Mouse (Mus musculus) G1E-ER4 (cell line): ENCODE results near the gene Ints6. TPM values are rescaled to one million over a fixed set of nuclear protein-coding genes. Genes with fewer than 3 reads are reported as not detected.

Experiments
- GATA1 ChIP-seq: IDR thresholded peaks from one replicate; pipeline ENCODE4 v1.8.0; 2012; ENCODE audit warnings: low read length, inconsistent platforms
- polyA plus RNA-seq: library from polyadenylated mRNA; stranded (reverse); fragments of >175 nt; gene quantifications from 2 replicates; pipeline ENCODE4 v1.2.3, GENCODE M21; 2012

The Ints6 gene
- polyA plus RNA-seq, 1 experiment, result 20.1 TPM

- no peak for TF ChIP-seq GATA1
Observed at GRCm38 (mm10) chr14:62764371-62764770, 3.4 kb upstream of the Ints6 start.

GRCm38 (mm10) chr14:62761943-62762342 is 974 bp upstream of the Ints6 start:
- TF ChIP-seq GATA1, result no peak

- no peak for TF ChIP-seq GATA1
Observed at GRCm38 (mm10) chr14:62760321-62761035, 491 bp downstream of the Ints6 start.

DNA sequence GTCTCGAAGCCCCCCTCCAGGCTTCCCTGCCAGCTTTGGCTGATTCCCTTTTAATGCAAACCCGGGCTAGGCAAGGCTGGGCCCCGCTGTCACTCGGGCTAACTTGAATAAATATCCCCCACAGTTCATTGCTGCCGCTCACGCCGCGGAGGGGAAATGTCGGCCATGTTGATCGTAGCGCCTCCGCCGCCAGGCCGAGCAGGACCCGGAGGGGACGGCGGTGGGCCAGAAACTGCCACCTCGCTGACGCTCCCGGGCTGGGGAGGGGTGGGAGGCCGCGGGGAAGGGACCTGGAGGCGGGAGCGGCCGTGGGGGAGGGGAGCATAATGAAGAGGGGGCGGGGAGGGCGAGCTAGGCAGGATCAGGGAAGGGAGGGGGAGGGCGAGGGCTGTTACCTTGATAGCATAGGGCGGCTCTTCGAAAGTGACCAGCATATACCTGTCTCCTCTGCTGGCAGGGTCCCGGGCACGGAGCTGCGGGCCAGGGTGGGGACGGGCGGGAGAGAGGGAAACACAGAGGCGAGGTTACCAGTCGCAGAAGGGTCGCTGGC is 1.1 kb downstream of the Ints6 start:
- TF ChIP-seq GATA1, result no peak

DNA sequence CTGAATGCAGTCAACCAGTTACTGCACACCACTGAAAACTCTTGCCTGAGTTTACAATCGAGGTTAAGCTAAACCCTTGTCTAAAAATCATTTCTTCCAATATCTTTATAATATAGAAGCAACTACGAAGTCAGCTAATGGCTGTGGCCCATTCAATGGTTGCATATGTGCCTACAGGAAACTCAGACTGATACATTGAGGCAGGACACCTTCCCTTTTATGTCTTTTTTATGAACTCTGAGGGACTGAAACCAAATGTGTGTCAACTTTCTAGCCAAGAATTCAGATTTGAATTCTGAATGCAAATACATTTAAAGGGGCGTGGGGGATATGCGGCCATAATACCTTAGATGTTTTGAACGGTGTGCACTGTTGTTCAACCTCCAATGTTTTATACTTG is 2.3 kb downstream of the Ints6 start:
- no peak for TF ChIP-seq GATA1

GRCm38 (mm10) chr14:62755095-62755640 is 5.8 kb downstream of the Ints6 start:
- TF ChIP-seq GATA1, result no peak

DNA sequence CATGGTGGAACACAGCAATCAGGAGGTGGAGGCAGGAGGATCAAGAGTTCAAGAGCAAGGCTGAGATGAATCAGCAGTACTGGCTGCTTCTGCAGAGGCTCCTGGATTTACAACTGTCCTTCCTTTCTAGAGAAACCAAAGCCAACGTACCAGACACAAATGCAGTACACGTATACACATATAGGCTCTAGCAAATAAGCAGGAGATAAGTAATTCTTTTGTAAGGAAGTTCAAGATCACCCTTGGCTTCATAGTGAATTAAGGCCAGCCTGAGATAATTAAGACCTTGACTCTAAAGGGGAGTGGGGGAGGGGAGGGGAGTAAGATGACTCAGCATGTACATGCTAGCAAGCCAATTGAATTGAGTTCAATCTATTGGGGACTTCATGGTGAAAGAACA is 9.5 kb downstream of the Ints6 start:
- no peak for TF ChIP-seq GATA1

GRCm38 (mm10) chr14:62735646-62736045 is 25.3 kb downstream of the Ints6 start:
- no peak for TF ChIP-seq GATA1

DNA sequence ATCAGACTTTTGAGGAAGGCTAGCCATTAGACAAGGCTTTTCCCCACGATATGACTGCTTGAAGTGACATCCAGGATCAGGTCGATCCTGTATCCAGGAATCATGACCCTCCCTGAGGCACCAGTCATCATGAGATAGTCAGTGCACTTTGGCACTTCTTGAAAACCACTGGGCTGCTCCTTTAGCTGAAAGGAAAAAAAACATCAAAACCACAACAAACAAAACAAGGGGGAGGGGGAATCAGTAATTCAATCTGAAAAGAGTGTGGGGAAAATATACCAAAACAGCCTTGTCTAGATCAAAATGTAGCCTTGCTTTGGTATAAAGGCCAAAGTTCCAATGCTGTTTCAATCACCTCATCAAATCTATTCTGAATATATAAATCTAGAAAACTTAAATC is 27.3 kb downstream of the Ints6 start:
- no peak for TF ChIP-seq GATA1

- no peak for TF ChIP-seq GATA1
Observed at GRCm38 (mm10) chr14:62731902-62732301, 29.1 kb downstream of the Ints6 start.

DNA sequence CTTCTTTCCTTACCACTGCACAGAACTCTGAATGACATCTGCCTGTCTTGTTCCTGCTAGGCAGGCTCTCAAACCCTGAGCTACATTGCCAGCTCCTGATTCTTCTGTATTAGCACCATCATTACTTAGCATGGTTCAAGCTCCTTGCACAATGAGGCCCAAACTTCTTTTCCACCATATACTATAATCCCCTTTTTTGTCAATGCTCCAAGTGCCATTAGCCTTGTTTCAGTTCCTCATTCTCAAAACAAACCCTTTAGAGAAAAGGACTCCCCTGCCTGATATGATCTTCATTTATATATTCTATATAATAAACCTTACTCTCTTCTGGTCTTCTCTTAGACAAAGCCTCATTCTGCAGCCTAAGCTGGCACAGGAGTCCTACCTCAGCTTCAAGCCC is 36.4 kb downstream of the Ints6 start:
- TF ChIP-seq GATA1, result no peak

DNA sequence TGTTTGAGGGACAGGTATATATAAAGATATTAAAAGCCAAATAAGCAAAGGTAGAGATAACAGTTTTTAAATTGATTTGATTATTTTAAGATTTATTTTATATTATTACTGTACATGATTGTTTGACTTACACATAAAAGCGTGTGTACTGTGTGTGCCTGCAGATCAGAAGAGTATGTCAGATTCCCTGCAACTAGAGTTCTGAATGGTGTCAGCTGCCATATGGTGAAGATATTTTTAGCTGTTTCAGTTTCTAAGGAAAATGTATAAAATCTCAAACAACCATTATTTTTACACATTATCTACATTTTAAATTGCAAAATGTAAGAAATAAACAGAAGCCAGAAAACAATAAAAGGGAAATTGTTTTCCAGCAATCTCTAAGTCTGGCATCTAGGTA is 39.3 kb downstream of the Ints6 start:
- TF ChIP-seq GATA1, result no peak

DNA sequence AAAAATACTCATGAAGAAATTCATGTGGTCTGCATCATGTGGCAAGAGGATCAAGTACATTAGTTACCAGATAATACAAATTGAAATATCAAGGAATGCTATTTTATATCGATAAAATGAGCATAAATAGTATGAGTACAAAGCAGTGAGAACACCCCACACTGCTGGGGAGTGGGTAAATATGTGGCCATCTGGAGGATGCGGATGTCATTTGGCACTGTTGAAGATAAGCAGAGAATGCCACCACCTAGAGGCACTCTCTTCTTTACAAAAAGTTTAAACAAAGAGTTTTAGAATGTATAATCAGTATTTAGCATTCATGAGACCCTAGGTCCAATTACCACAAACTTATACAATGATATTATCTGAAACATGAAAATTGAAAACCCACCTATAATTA is 42.8 kb downstream of the Ints6 start:
- no peak for TF ChIP-seq GATA1

DNA sequence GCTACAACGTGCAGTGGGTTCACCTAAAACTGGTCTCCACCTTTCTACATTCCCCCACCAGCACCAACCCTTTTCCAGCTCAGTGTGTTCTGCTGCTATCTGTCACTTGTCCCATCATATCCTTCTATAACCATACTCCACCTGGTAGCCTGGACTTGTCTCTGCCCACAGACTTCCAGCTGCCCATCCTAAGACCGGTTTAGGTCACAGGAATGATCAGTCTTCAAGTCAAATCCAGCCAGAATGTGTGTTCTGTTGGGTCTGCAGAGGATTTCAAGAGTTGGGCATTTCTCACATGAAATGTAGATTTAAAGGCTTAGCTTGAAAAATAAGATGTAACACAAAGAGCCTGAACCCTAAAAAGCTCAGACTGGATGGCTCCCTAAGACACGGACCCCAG is 87.3 kb downstream of the Ints6 start:
- no peak for TF ChIP-seq GATA1

DNA sequence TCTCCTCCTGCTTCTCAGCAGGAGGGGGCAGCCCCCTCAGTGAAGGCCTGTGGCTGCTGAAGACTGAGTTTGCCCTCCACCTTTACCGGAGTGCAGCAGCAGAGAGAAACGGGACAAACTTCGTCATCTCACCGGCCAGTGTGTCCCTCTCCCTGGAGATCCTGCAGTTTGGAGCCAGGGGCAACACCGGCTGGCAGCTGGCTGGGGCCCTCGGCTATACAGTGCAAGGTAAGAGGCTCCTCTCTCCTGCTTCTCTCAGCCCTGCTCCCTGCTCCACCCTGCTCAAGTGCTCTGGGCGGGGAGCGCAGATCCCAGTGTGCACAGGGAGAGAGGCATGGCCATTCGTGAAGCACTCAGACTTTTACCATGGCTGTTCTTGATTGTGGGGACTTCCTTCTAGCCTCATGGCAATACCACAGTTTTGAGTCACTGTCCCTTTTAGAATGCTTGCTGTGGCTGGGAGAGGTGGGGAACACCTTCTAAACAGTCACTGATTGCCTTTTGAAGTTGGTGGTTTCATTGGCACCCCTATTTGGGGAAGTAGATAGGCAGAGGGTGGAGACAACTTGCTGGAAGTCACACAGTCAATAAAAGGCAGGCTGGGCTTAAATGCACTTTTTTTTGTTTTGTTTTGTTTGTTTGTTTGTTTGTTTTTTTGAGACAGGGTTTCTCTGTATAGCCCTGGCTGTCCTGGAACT is 95.8 kb downstream of the Ints6 start:
- no peak for TF ChIP-seq GATA1

GRCm38 (mm10) chr14:62663367-62663766 is 97.6 kb downstream of the Ints6 start, which contains the start of gene Serpine3:
Gene Serpine3, plus strand, starts transcription at chr14:62663667.
- no peak for TF ChIP-seq GATA1
